Mouse (Mus musculus) spleen, adult 18-20 months (tissue): ENCODE measurements around the gene Mapk1.

Experiments used
- DNase-seq, 2 experiments: peaks; one replicate each; pipeline ENCODE4 v3.0.0; 2022; ENCODE audit warnings: mixed read lengths in 2 of 2

Mapk1 gene

GRCm38 (mm10) chr16:17018071-17018470 is 34.9 kb downstream of the Mapk1 start:
- no peak for DNase-seq

GRCm38 (mm10) chr16:17024469-17025148 is 41.4 kb downstream of the Mapk1 start:
- DNase-seq, result no peak

GRCm38 (mm10) chr16:17029971-17030695 is 47.0 kb downstream of the Mapk1 start:
- DNase-seq, result no peak

GRCm38 (mm10) chr16:17033754-17034153 is 50.6 kb downstream of the Mapk1 start:
- no peak for DNase-seq

GRCm38 (mm10) chr16:17040716-17041115 is 57.5 kb downstream of the Mapk1 start:
- DNase-seq, result no peak

- DNase-seq, result no peak
Observed at GRCm38 (mm10) chr16:17041417-17041816, 58.2 kb downstream of the Mapk1 start.

GRCm38 (mm10) chr16:17044320-17044719 is 61.1 kb downstream of the Mapk1 start:
- no peak for DNase-seq

GRCm38 (mm10) chr16:17045287-17045686 is 62.1 kb downstream of the Mapk1 start:
- DNase-seq, result no peak

- no peak for DNase-seq
Observed at GRCm38 (mm10) chr16:17049886-17050285, 66.7 kb downstream of the Mapk1 start.

GRCm38 (mm10) chr16:17052087-17052486 is 68.9 kb downstream of the Mapk1 start:
- no peak for DNase-seq

GRCm38 (mm10) chr16:17053903-17054302 is 70.7 kb downstream of the Mapk1 start:
- DNase-seq, result no peak

- DNase-seq, result no peak
Observed at GRCm38 (mm10) chr16:17055584-17055983, 72.4 kb downstream of the Mapk1 start.

GRCm38 (mm10) chr16:17062338-17062737 is 79.2 kb downstream of the Mapk1 start:
- no peak for DNase-seq

- no peak for DNase-seq
Observed at GRCm38 (mm10) chr16:17067552-17067951, 84.4 kb downstream of the Mapk1 start.

- DNase-seq, result peak; percentile 73 to 83
Observed at GRCm38 (mm10) chr16:17069511-17070443, 86.6 kb downstream of the Mapk1 start, which contains the start of gene Ypel1. Gene Ypel1 (plus strand): TSS chr16:17069696.

GRCm38 (mm10) chr16:17070716-17071115 is 87.5 kb downstream of the Mapk1 start:
- no peak for DNase-seq

- DNase-seq, result no peak
Observed at GRCm38 (mm10) chr16:17073000-17073399, 89.8 kb downstream of the Mapk1 start.

- no peak for DNase-seq
Observed at GRCm38 (mm10) chr16:17076301-17076700, 93.1 kb downstream of the Mapk1 start.

GRCm38 (mm10) chr16:17076869-17077268 is 93.7 kb downstream of the Mapk1 start:
- no peak for DNase-seq

GRCm38 (mm10) chr16:17078101-17078500 is 94.9 kb downstream of the Mapk1 start:
- no peak for DNase-seq

GRCm38 (mm10) chr16:17082121-17082792 is 99.1 kb downstream of the Mapk1 start:
- DNase-seq, result no peak

GRCm38 (mm10) chr16:17085636-17086035 is 102.5 kb downstream of the Mapk1 start:
- DNase-seq, result no peak

GRCm38 (mm10) chr16:17086241-17086640 is 103.1 kb downstream of the Mapk1 start:
- no peak for DNase-seq
